Mouse (Mus musculus): Measurements from ENCODE around the gene 4930578C19Rik. TPM values are rescaled to one million over a fixed set of nuclear protein-coding genes. Genes with fewer than 3 reads are reported as not detected.
"Not testable (repeated sequence)": the region's sequence is repeated elsewhere in the genome, so short reads cannot be mapped to it uniquely, and the experiment has no call there.

Gene 4930578C19Rik
- polyA plus RNA-seq, 1 experiment from 2014 or later = not detected

DNA sequence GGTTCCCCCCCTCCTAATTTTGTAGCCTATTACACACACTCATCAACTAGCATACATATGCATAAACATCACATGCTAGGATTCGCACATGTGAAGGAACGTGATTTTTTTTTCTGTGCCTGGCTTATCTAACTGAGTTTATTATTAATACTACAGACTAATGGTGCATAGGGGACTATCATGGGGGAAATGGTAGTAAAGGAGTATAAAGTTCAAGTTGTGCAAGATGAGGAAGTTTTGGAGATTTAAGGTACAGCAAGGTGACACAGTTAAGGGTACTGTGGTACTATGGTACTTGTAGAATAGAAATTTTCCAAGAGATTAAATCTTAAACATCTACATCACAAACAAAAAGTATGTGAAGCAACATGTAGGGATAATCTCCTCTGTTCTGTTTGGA is 64.5 kb downstream of the 4930578C19Rik start:
- TF ChIP-seq EP300 (IDR thresholded peaks at IDR 0.05; ENCODE audit: low read depth) = no peak
- no peak for TF ChIP-seq CTCF (IDR thresholded peaks at IDR 0.05; ENCODE audit: low read depth)
- no peaks in the 10 kb centered on the region for H3K4me1 ChIP-seq (ENCODE audit: insufficient read depth)
- H3K9ac ChIP-seq (replicated peaks) = no peak overlapping the region
- H3K27ac ChIP-seq (ENCODE audit: low read depth) = no peak overlapping the region
- H3K36me3 ChIP-seq (replicated peaks; ENCODE audit: insufficient read depth, low read length) = no peaks in the 10 kb centered on the region
- no peak overlapping the region for H3K4me2 ChIP-seq (ENCODE audit: low read depth, low read length)
- H3K4me3 ChIP-seq (ENCODE audit: low read depth, low read length) = no peak overlapping the region
- 66% methylated on average over 2 of the region's 2 CpGs for WGBS (ENCODE audit: insufficient replicate concordance)
- DNase-seq (no peak), ATAC-seq (no peak)
- H3K9me3 ChIP-seq (ENCODE audit: low read length) = no peaks in the 10 kb centered on the region
- H3K27me3 ChIP-seq (ENCODE audit: insufficient read depth, low read length) = no peaks in the 10 kb centered on the region

GRCm38 (mm10) chrX:18384181-18384580 is 77.0 kb downstream of the 4930578C19Rik start:
- not testable (repeated sequence) for H3K4me2 ChIP-seq (ENCODE audit: low read depth, low read length); H3K9me3 ChIP-seq (ENCODE audit: low read length); H3K27ac ChIP-seq (ENCODE audit: low read depth); H3K9ac ChIP-seq (replicated peaks); ATAC-seq; H3K4me1 ChIP-seq (ENCODE audit: insufficient read depth); H3K36me3 ChIP-seq (replicated peaks; ENCODE audit: insufficient read depth, low read length); DNase-seq; H3K27me3 ChIP-seq (ENCODE audit: insufficient read depth, low read length); H3K4me3 ChIP-seq (ENCODE audit: low read depth, low read length)
- 83% methylated on average over 5 of the region's 5 CpGs for WGBS (ENCODE audit: insufficient replicate concordance)
